Mouse (Mus musculus): ENCODE measurements around the gene Igf1r. TPM values are rescaled to one million over a fixed set of nuclear protein-coding genes. Genes with fewer than 3 reads are reported as not detected.
A peak's percentile ranks its signal among the peaks of the same experiment; 100 is the strongest.

Igf1r gene
- total RNA-seq, 2 experiments from 2014 or later = 10.1 to 15.5 TPM

DNA sequence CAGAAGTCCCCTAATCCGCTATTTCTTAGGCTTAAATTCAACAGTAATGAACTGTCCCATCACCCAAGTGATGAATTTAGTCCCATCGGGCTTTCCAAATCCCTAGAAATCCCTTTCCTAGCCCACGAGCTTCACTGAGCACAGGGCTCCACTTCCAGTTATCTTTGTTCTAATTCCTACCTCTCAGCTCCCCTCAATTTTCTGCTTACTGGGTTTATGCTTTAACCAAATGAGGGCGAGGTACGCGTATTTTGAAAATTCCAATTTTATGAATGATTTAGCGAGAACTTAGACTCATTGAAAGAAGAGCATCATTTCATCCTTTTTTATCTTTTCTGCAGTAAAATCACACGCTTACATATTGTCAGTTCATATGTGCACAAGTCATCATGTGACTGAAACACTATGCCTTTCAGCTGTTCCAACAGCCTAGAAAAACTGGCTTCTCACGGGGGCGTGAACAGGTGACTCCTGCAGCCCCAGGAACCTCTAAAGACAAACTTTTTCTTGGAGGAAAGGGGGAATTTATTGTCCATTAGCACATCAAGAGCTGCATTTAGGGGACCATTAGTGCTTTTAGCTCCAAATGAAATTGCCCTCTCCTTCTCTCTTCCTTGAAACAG, 100.5 kb downstream of the Igf1r start:
- no peak for DNase-seq

GRCm38 (mm10) chr7:68054498-68054897, 101.9 kb downstream of the Igf1r start:
- no peak for DNase-seq

DNA sequence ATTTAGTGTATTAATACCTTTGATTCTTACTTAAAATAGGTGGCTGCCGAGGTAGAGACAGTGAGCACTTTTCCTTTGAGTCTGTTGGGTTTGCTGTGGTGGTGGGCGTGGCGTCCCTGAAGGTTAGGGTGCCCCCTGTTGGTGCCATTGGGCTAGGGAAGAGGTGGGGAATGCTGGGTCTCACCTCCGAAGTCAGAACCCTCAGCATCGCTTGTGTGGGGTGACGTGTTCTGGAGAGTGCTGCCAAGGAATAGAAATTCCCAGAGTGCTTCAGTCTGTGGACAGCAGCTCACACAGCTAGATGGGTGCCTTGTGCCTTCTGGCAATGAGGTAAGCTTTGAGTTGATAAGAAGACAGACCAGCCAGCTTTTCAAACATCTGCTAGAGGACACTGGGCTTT, 102.3 kb downstream of the Igf1r start:
- DNase-seq = peak in 1 of 2 experiments; percentile 16

- DNase-seq = no peak
Observed at GRCm38 (mm10) chr7:68057010-68057409, 104.4 kb downstream of the Igf1r start.

DNA sequence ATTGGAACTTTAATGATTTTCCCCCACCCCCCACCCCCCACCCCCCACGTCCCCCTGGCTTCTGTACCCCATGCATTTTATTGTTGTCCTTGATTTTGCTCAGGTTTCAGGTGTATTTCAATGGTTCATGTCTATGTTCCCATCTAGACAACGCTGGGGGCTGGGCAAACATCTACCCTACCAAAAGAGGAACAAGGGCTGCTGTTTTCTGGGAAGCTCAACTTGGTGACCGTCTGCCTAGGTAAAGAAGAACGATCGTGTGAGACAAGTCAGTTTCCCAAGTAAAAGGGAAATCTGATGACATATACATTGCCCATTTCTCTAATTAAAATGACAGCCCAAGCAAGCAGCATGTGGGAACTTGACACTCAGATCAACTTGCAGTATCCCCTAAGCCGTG, 107.1 kb downstream of the Igf1r start:
- DNase-seq = no peak

DNA sequence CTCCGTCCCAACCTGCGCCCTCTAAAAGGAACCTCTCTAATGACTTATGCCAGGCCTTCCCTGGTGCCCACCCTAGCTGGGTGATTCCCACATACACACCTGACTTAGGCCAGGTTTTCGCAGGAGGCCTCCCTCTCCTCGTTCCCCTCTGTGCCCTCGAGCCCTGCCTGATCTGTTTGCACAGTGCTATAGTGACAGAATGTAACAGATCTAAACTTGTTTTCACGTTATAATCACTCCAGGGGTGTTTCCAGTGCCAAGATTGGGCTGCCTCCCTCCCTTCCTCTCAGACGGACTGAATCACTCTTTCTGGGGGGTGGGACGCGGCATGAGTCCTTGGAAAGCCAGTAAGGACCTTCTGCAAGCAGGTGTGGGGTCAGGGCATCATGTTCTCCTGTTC, 108.8 kb downstream of the Igf1r start:
- no peak for DNase-seq

GRCm38 (mm10) chr7:68062170-68062848, 109.7 kb downstream of the Igf1r start:
- no peak for DNase-seq

DNA sequence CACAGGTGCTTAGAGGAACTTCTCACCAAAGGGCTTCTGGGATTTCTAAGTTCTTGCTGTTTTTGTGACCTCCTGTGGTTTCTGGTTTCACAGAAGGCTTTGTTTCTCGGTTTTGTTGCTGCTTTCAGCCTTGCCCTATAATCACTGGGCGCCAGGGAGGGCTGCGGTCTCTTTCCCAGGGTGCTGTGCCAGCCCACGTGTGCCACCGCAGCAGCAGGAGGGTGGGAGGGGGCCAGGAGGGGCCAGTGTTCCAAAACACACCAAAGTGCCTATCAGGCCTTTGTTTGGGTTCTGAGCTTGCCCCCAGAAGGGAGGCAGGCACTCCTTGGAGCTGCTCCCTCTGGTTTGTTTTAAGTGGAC, 110.2 kb downstream of the Igf1r start:
- DNase-seq = no peak

GRCm38 (mm10) chr7:68063711-68064110, 111.1 kb downstream of the Igf1r start:
- no peak for DNase-seq

- no peak for DNase-seq
Observed at GRCm38 (mm10) chr7:68064120-68064519, 111.5 kb downstream of the Igf1r start.

- DNase-seq = peak in 1 of 2 experiments; percentile 41
Observed at GRCm38 (mm10) chr7:68064647-68065362, 112.2 kb downstream of the Igf1r start.

DNA sequence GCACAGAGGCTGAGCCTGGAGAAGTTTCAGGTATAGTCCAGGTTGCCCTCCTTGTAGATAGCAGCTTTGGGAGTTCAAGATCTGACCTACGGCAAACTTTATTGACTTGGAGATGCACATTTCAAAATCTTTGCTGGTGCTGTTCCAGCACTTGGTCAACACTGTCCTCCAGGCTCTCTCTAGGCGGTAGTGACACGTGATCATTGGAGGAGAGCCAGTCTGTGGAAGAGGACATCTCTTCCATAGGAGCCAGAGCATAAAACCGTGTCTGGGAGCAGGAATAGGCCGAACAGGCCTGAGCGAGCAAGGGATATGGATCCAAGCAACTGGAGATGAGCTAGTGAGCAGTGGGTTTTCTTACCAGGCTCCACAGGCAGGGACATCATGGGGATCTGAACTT, 113.3 kb downstream of the Igf1r start:
- DNase-seq = peak; percentile 57 to 64

DNA sequence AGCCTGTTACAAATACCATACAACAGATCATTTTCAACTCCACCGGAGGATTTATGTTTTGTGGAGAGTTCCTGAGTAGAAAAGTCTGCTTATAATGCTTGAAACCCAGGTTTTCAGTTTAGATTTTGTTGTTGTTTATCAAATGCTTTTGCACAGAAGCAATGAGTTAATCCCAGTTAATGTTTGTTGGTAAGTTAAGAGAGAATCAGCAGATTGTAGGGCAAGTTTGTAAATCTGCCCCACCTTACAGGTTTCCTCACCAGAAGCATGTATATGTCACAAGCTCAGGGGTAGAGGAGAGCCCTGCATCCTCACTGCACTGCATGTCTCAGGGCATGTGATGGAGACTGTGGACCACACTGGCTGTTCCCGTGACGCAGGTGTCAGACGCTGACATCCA, 114.7 kb downstream of the Igf1r start:
- no peak for DNase-seq

GRCm38 (mm10) chr7:68069324-68069723, 116.7 kb downstream of the Igf1r start:
- no peak for DNase-seq

DNA sequence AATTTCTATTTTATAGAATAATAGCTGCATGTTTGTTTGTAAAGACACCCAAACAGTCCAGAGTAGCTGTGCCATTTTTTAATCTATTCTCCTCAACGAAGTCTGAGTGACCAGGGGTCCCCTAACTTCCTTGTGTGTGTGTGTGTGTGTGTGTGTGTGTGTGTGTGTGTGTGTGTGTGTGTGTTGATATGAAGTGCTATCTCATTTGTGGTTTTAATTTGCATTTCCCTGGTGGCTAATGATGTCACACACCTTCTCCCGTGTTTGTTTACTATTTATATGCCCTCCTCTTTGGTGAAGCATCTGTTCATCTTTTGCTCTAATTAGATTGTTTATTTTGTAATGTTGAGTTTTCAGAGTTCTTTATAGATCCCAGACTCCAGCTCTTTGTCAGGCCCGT, 117.4 kb downstream of the Igf1r start:
- no peak for DNase-seq

DNA sequence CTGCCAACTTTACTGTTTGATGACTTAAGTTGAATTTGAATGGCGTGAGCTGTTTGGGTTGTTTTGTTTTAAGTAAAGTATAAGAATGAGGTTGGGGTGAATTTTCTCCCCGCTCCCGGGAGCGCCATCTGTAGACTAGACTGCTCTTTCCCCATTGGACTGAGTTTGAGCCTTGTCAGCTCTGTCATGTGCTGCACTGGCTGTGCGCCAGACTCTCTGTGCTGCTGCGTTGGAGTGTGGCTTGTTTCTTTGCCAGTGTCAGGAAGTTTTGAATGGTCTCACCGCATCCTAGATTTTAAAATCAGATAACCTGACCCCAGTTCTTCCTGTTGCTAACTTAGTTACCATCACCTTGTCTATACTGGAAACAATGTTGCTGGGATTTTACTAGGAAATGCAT, 118.0 kb downstream of the Igf1r start:
- DNase-seq = peak; percentile 85

- DNase-seq = no peak
Observed at GRCm38 (mm10) chr7:68071050-68071449, 118.4 kb downstream of the Igf1r start.

DNA sequence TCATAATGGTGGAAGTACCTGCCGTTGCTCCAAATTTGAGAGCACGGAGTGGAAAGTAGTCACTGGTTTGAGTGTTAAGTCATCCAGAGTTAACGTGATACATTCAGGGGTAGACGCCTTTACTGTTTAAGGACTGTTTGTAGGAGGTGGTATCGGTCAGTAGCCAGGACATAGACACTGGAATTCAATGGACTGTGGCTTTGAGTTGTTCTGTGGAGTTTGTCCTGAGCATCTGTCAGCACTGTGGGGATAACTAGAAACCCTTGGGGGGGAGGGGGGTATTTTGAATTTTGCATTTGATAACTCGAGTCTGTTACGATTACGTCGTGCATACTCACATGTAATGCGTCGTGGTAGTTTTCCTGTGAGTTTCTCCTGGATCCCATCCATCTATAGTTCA, 119.1 kb downstream of the Igf1r start:
- DNase-seq = no peak

DNA sequence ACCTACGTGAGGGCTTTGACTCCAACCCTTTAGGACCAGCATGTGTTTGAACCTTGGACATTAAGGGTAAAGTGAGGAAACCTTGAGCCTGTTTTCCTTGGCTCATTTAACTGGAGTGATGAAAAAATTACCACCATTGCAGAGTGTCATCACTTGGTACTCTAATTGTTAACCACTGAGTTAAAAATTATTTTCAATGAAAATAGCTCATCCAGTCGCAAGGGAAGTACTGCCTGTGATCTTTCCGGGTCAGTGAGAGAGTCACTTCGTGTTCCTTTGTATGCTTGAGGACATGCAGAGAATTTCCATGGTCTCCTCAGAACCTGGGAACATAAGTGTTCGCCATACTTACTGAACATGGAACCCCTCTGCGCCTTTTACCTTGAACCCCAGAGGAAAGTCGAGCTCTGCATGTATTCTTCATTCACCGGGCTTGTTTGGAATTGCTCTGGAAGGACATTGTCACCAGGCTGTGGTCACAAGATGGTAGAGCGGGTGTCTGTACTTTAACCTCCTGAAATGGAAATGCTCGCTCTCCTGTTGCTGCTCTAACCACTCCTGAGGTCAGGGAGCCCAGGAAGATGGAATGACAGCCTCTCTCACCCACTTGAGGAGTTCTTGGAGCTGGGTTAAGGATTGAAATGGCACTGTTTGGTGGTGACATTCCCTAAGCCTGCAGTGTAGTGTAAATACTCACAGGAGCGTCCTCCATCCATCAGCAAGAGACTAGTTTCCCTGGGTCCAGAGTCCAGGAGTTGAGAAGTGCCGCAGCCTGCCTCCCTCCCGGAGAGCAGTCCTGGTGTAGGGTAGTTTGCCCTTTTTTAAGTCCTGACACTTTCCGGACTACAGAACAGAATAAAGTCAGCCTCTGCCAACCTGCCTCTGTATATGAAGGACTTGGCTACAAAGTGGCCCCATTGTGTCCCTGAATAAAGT, 120.2 kb downstream of the Igf1r start:
- no peak for DNase-seq

GRCm38 (mm10) chr7:68073460-68073806, 120.8 kb downstream of the Igf1r start:
- peak in 1 of 2 experiments; percentile 32 for DNase-seq

DNA sequence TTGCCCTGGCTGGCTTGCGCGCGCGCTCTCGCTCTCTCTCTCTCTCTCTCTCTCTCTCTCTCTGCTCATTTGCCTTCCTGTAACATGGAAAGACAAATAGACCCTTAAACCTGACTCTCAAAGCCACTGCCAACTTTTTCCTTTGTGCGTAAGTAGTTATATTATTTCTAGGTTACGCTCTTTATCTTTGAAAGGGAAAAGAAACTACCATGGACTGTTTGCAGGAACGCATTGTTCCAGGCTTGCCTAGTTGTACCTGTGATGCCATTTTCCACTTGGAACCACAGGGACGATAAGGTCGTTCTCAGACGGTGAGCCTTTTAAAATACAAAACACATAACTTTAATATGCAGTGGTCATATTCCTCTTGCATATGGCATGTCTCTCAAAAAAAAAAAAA, 122.1 kb downstream of the Igf1r start:
- DNase-seq = no peak

DNA sequence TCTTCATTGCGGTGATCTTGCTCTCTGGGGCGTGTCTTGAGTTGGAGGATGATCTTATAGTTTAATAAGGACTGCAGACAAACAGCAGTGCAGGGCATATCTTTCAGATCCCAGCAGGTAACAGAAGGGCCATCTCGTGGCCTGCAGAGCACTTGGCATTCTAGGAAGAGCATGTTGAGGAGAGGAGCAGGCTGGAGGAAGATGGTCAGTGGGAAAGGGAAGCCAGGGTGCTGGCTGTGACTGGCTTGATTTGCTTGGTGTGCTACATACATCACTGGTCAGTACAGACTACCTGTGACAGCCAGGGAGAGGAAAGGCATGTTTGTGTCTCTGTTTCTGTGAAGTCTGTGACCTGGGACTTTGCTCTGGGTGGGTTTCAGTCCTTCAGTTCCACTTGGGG, 122.8 kb downstream of the Igf1r start:
- no peak for DNase-seq
